Mouse (Mus musculus) spleen, postnatal 14 days (tissue): ENCODE data around the gene Gm47959.

Source experiments
- DNase-seq, 2 experiments: peaks; one replicate each; pipeline ENCODE4 v3.0.0; 2021 to 2022; ENCODE audit warnings: low spot score in 2 of 2

Gene Gm47959

DNA sequence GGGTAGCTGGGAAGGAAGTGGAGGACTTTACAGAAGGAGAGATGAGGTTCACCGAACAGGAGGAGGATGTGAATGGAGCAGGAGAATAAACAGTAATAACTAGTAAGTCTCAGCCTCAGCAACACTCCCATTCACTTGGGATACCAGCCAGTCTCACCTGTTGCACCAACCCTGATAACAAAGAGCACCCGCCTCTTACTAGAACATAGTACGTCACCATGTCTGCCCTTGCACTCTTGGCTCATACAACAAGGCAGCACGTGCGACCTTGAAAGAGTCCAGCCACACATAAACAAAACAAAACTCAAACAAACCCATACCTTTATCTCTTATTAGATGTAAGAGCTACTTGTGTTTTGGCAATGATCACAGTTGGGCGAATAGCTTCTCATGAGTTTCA, 32.2 kb downstream of the Gm47959 start:
- DNase-seq: no peak

DNA sequence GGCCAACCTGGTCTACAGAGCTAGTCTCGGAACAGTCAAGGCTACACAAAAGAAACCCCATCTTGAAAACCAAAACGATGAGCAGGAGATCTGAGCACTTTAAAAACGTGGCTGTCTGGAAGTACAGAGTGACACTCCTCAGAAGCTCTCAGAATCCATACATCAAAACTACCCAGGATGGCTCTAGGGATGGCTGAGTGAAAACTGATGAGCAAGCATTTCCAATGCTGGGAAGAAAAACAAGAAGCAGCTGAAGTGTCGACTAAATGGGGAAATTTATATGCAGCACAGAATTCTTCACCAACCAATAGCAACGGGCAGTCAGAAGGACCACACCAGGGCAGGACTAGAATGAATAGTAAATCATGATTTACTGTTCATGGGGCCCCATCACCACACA, 34.2 kb downstream of the Gm47959 start:
- no peak for DNase-seq

DNA sequence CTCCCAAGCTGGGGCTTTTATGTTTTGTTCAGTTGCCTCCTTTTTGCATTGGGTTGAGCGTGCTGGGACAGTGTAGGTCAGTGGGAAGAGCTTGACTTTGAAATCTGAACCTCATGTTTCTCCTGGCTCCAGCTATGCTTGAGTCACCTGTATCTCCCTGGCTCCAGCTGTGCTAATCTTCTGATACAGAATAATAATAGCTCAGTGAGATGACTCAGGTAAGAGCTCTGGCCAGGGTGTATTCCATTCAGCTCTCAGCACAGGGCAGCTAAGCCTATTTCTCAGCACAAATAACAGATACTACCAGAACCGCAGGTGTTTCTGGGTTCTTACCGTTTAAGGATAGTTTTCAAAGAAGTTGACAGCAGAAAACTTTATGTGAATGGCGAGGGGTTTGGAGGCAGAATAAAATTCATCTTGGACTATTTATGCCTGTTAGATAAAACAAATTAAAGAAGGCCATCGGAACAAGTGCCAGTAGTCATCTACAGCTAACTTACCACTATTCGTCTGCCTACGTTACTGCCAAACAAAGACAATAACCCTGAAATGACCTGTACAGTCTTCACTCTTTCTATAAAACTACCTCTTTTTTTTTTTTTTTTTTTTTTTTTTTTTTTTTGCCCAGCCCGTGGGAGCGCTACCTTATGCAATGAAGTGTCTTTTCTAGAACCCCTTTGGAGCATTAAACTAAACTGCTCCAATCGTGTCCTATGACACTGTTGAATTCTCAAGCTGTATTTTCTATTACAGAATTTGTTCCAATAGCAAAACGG, 36.7 kb downstream of the Gm47959 start:
- no peak for DNase-seq

GRCm38 (mm10) chr1:83038109-83038672, 37.8 kb downstream of the Gm47959 start, which contains the start of gene Slc19a3:
Slc19a3 (minus strand) TSS chr1:83038448.
- no peak for DNase-seq

- DNase-seq: no peak
Observed at GRCm38 (mm10) chr1:83039080-83039479, 38.7 kb downstream of the Gm47959 start.

DNA sequence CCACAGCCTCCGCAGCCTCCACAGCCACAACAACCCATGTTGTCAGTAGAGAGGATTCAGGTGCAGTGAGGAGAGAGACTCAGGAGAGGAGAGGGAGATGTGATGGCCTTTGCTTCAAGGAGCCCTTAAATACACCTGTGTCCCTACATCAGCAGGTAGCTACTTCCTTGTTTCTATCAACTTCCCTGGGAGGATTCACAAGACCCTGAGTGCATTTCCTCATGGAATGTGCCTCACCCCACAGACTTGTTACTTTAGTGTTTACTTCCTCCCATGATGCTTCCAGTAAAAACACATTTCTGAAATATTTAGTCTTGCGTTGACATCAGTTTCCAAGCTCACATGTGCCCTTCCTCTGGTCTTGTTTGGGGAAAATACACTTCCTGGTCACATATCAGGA, 42.0 kb downstream of the Gm47959 start, which contains the start of gene Krtap28-10:
Gene Krtap28-10, minus strand, starts transcription at position 101 of the 400 bp plus-strand sequence.
- no peak for DNase-seq

DNA sequence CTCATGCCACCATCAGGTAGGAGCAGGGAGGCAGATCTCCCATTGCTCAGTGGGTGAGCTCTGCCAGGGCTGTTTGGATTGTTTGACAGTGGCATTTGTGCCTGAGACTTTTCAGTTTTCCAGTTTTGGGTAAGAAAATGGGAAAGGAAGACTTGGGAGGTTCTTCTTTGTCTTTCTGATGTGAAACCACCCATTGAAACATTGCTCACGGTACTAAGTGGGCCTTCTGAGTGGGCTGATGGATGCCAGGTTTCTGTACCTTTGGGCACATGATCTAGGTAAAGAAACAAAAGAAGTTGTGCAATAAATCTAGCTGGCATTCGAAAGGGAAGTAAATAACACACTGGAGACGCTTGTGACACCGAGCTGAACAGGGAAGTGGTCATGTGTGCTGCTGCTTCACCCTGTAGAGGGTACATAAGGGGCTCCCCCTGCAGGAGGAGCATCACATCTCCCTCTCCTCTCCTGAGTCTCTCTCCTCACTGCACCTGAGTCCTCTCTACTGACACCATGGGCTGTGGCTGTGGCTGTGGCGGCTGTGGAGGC, 44.6 kb downstream of the Gm47959 start, which contains the start of gene Gm47969:
Gene Gm47969, plus strand, starts transcription at position 51 of the 546 bp plus-strand sequence.
- no peak for DNase-seq
